Mouse (Mus musculus): Measurements from ENCODE around the gene Ddx19a. TPM values are rescaled to one million over a fixed set of nuclear protein-coding genes. Genes with fewer than 3 reads are reported as not detected.

Gene Ddx19a
- polyA plus RNA-seq, 1 experiment from 2014 or later: 11.5 TPM

- Histone ChIP-seq H3K27ac (no peak overlapping the region), H3K9ac (no peak overlapping the region), H3K36me3 (0 out of 2 replicates have a peak, but pooled peaks cover 2% of the 10 kb centered on the region), H3K27me3 (no peaks in the 10 kb centered on the region), H3K4me3 (no peak overlapping the region), H3K4me1 (replicated peaks) (peaks cover 39% of the 10 kb centered on the region), H3K4me2 (no peak overlapping the region), H3K9me3 (no peaks in the 10 kb centered on the region)
- WGBS: 85% methylated on average over 8 of the region's 8 CpGs
- ATAC-seq (ENCODE audit: low FRiP score): no peak
These were observed 71.9 kb downstream of the Ddx19a start for GRCm38 (mm10) chr8:110925691-110926140.

Small RNA genes within 50 kb of the gene (microRNA-seq; reads per million reads assigned to microRNA genes)
- not detected for gene Gm24103
- not detected for gene Mir3473d

Other genes with a start within 250 kb of the Ddx19a start
- 2.7 and 2.8 TPM in 2 replicates for gene Il34, start 191.9 kb downstream of the Ddx19a start, polyA plus RNA-seq (2015; fragmentation: Nextera tagmentation; extraction: Ambion mirVana)
- gene Cog4, start 151.2 kb downstream of the Ddx19a start, polyA plus RNA-seq (2015; fragmentation: Nextera tagmentation; extraction: Ambion mirVana): 71.9 and 77.8 TPM in 2 replicates
- 106 and 109 TPM in 2 replicates for gene Sf3b3, start 151.0 kb downstream of the Ddx19a start, polyA plus RNA-seq (2015; fragmentation: Nextera tagmentation; extraction: Ambion mirVana)
- 7.5 and 8.4 TPM in 2 replicates for gene Fuk, start 95.3 kb downstream of the Ddx19a start, polyA plus RNA-seq (2015; fragmentation: Nextera tagmentation; extraction: Ambion mirVana)
- gene St3gal2, start 77.9 kb downstream of the Ddx19a start, polyA plus RNA-seq (2015; fragmentation: Nextera tagmentation; extraction: Ambion mirVana): 21.0 and 23.0 TPM in 2 replicates
- gene Ddx19b, start 34.0 kb upstream of the Ddx19a start, polyA plus RNA-seq (2015; fragmentation: Nextera tagmentation; extraction: Ambion mirVana): 7.6 and 7.9 TPM in 2 replicates
- 67.7 and 70.4 TPM in 2 replicates for gene Aars, start 35.3 kb upstream of the Ddx19a start, polyA plus RNA-seq (2015; fragmentation: Nextera tagmentation; extraction: Ambion mirVana)
- not detected in 2 replicates for gene Exosc6, start 58.5 kb upstream of the Ddx19a start, polyA plus RNA-seq (2015; fragmentation: Nextera tagmentation; extraction: Ambion mirVana)
- gene Clec18a, start 94.6 kb upstream of the Ddx19a start, polyA plus RNA-seq (2015; fragmentation: Nextera tagmentation; extraction: Ambion mirVana): 0.97 and 1.4 TPM in 2 replicates
- gene Pdpr, start 96.8 kb upstream of the Ddx19a start, polyA plus RNA-seq (2015; fragmentation: Nextera tagmentation; extraction: Ambion mirVana): 11.5 and 11.7 TPM in 2 replicates